Mouse (Mus musculus) intestine, embryonic 14.5 days (tissue): ENCODE measurements at regions not wholly inside any gene's neighbourhood (a gene's known extent, or its start where the extent isn't known, plus 50 kb on each side); places are given as distances from the start of the nearest gene placed in this dataset.

ENCODE experiments used
- ATAC-seq: fragments of 200-750 bp; cut with Nextera tagmentation; replicated peaks from 2 replicates; pipeline ENCODE4 v1.8.0; 2017; ENCODE audit warnings: low read depth, moderate number of reproducible peaks, moderate TSS enrichment, moderate library complexity; ENCODE audit not compliant: low FRiP score, low TSS enrichment
- DNase-seq: peaks from one replicate; pipeline ENCODE4 v3.0.0-alpha.2; 2018; ENCODE audit warnings: low spot score
- H3K27ac ChIP-seq: fragments of 300-500 bp; sonication (generic); 2 replicates; pipeline ENCODE4 v1.5.1; 2014; ENCODE audit warnings: low read depth, mild to moderate bottlenecking, control low read depth
- H3K27me3 ChIP-seq: fragments of 300-500 bp; sonication (generic); replicated peaks from 2 replicates; pipeline ENCODE4 v1.6.1; 2014; ENCODE audit warnings: low read length, control low read depth; ENCODE audit not compliant: control insufficient read depth, insufficient read depth
- H3K36me3 ChIP-seq: fragments of 300-500 bp; sonication (generic); 2 replicates; pipeline ENCODE4 v1.6.1; 2014; ENCODE audit warnings: low read length, control low read depth; ENCODE audit not compliant: control insufficient read depth, insufficient read depth
- H3K4me1 ChIP-seq: fragments of 300-500 bp; sonication (generic); replicated peaks from 2 replicates; pipeline ENCODE4 v1.6.1; 2014; ENCODE audit warnings: low read length, control low read depth, mixed read lengths; ENCODE audit not compliant: control insufficient read depth, insufficient read depth
- H3K4me2 ChIP-seq: fragments of 300-500 bp; sonication (generic); 2 replicates; pipeline ENCODE4 v1.6.1; 2014; ENCODE audit warnings: low read length
- H3K4me3 ChIP-seq: fragments of 300-500 bp; sonication (generic); 2 replicates; pipeline ENCODE4 v1.5.1; 2014; ENCODE audit warnings: low read depth, low read length, control low read depth, mixed read lengths
- H3K9ac ChIP-seq: fragments of 300-500 bp; sonication (generic); 2 replicates; pipeline ENCODE4 v1.6.1; 2014; ENCODE audit warnings: mild to moderate bottlenecking, low read length
- H3K9me3 ChIP-seq: fragments of 300-500 bp; sonication (generic); 2 replicates; pipeline ENCODE4 v1.6.1; 2016; ENCODE audit warnings: low read length, control low read depth; ENCODE audit not compliant: control insufficient read depth
- WGBS: fragments of 180-500 bp; shearing (Covaris S2); extraction: QIAGEN DNeasy Blood & Tissue Kit; methylation state at CpG from one replicate; pipeline ENCODE4 v1.1.7; 2014; 5-methylcytosine and 5-hydroxymethylcytosine counted together

DNA sequence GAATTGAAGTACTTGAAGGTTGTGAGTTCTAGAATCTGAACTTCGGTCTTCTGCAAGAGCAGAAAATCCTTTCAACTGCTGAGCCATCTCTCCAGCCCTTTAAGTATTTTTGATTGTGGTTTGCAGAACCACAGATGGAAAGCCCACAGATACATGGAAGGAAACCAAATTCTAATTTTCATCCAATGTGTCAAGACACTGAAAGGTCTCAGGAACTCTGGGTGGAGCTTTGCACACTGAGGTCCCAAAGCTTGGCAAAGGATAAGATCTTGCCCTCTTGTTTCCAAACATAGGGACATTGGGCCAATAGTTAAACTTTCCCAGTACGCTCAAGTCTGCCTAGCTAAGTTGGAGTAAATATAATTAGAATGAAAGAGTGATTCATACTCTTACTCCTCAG, 102.6 kb upstream of the Ado start:
- peaks cover 3% of the 10 kb centered on the region; the same call in 1 of the 2 replicates for H3K4me1 ChIP-seq
- H3K4me3 ChIP-seq, result no peak overlapping the region
- no peaks in the 10 kb centered on the region for H3K36me3 ChIP-seq
- H3K4me2 ChIP-seq, result no peak overlapping the region
- no peaks in the 10 kb centered on the region for H3K9me3 ChIP-seq
- DNase-seq, result no peak
- ATAC-seq, result no peak
- WGBS, result 89% methylated on average over 2 of the region's 2 CpGs
- no peaks in the 10 kb centered on the region for H3K27me3 ChIP-seq
- H3K9ac ChIP-seq, result no peak overlapping the region
- no peak overlapping the region for H3K27ac ChIP-seq

DNA sequence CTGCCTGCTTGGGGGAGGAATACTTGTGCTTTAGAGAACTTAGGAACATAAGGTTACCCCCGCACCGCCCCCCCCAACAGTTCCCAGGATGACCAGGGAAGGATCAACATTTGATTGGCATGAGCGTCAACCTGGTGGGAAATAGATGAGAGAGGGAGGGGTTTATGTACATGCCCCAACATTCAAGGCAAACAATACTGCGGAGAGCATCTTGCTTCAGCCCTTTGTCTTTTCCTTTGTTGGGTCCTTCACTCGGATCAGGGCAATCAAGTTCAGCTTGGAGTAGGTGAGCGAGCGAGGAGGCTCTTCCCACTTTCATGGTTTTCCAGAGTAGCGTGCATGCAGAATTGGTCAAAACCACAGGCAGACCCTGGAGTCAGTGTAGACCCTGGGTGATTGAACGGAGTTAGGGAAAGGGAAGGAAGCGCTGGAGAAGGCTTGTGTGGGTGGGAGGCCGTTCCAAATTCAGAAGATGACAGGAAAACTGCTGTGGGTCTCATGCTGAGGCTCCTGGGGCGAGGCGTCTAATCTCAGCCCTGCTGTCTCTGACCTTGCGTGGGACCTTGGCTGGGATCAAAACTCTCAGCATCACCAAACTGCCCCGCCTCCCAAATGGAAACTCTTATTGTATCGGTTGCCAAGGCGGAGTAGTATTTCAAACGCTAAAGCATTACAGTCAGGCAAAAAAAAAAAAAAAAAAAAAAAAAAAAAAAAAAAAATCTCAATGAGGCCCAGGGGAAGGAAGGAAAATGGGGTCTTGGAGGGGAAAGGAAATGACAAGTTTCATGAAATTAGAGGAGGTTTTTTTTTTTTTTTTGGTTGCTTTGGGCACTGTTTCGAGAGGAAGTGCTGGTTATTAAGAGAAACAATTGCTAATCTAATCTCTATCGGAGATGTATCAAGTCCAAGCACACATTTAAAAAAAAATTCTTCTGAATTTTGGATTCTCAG, 99.3 kb upstream of the Ado start:
- DNase-seq (no peak), ATAC-seq (no peak)
- H3K27ac ChIP-seq, result no peak overlapping the region
- no peaks in the 10 kb centered on the region for H3K27me3 ChIP-seq
- no peak overlapping the region for H3K9ac ChIP-seq
- H3K4me1 ChIP-seq, result peaks cover 3% of the 10 kb centered on the region; the same call in 1 of the 2 replicates
- H3K4me2 ChIP-seq, result peak overlapping the region; percentile 45
- H3K36me3 ChIP-seq, result no peaks in the 10 kb centered on the region
- no peaks in the 10 kb centered on the region for H3K9me3 ChIP-seq
- 32% methylated on average over 20 of the region's 20 CpGs for WGBS
- H3K4me3 ChIP-seq, result no peak overlapping the region

DNA sequence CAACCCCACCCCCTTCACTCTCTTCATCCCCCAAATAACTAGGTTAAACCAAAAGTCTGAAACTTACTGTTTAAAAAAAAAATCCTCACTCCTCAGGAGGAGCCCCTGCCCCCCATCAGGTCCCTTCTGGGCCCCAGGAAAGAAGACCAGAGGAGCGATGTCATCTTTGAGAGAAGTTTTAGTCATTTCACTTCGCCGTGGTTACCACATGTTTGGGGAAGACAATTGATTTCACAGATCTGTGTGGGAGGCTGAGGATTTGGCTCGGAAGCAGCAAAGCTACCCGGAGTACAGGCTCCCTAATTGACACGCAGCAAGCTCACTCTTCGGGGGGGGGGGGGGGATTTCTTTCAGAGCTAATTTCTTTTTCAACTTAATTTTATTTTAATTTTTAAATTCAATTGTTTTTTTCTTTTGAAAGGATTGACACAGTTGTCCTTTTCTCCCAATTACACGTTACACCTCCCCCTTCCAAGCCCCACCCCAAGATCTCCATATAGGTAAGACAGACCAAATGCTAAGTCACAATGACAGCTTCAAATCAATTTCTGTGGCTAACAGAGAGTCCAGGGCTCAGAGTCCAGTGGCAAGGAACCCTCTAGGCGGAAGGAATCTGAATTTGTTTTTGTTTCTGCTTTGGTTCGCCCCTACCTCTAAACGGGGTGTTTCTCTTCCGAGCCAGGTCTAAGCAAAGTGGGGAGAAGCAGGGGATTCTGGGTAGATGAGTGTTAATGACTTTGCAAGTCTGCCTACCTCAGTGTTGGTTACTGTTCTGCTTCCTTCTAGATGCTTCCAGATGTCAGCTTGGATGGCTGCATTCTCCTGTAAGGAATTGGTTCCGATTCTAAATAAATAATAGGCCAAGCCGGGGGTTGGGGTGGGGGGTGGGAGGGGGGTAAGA, 98.2 kb upstream of the Ado start:
- peak overlapping the region; percentile 45 for H3K4me2 ChIP-seq
- H3K9ac ChIP-seq, result no peak overlapping the region
- no peaks in the 10 kb centered on the region for H3K27me3 ChIP-seq
- H3K4me3 ChIP-seq, result 0 out of 2 replicates have a peak overlapping the region, but pooled peaks have one; percentile 10
- ATAC-seq (no peak), DNase-seq (no peak)
- H3K36me3 ChIP-seq, result no peaks in the 10 kb centered on the region
- no peaks in the 10 kb centered on the region for H3K9me3 ChIP-seq
- peaks cover 3% of the 10 kb centered on the region; the same call in 1 of the 2 replicates for H3K4me1 ChIP-seq
- no peak overlapping the region for H3K27ac ChIP-seq
- WGBS, result 13% methylated on average over 14 of the region's 14 CpGs

DNA sequence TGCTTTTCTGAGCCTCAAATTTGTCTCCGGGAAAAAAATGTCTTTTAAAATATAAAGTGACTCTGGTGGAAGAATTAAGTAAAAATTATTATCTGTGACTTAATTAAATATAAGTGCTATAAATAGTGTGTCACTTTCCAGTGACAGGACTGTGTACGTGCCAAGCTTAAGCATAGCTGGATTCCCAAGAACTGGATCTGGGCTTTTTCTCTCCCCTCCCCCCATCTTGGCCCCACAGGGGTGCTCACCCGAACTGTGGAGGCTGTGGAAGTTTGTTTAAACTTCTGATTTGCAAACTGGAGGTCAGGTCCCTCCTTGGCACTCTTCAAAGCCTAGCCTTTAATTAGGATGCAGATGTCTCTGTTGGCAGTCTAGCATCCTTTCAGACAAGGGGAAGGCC, 97.1 kb upstream of the Ado start:
- Histone ChIP-seq H3K4me2 (no peak overlapping the region), H3K36me3 (no peaks in the 10 kb centered on the region), H3K9ac (no peak overlapping the region), H3K27me3 (no peaks in the 10 kb centered on the region), H3K4me3 (no peak overlapping the region), H3K4me1 (peaks cover 3% of the 10 kb centered on the region; the same call in 1 of the 2 replicates), H3K9me3 (no peaks in the 10 kb centered on the region), H3K27ac (no peak overlapping the region)
- 48% methylated on average over 3 of the region's 3 CpGs for WGBS
- no peak for DNase-seq
- no peak for ATAC-seq

DNA sequence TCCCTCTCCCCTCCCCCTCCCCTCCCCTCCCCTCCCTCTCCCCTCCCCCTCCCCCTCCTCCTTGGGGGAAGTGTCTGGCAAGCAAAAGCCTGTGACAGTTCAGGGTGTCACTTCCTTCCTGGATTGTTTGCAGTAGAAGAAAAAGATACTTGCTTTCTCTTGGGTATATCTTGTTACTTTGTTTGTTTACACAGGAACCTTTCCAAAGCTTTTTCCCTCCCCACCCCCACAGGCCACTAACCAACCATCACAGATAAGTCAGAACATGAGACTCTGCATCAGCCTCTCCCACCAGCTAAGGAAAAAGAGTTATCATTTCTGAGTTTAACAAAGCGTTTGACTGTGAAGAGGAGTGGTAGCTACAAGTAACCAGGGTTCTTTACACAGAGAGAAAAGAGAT, 95.5 kb upstream of the Ado start:
- Histone ChIP-seq H3K4me3 (no peak overlapping the region), H3K9me3 (no peaks in the 10 kb centered on the region), H3K4me1 (peaks cover 3% of the 10 kb centered on the region; the same call in 1 of the 2 replicates), H3K27ac (no peak overlapping the region), H3K27me3 (no peaks in the 10 kb centered on the region), H3K4me2 (no peak overlapping the region), H3K9ac (no peak overlapping the region), H3K36me3 (no peaks in the 10 kb centered on the region)
- no peak for DNase-seq
- WGBS, result 43% methylated on average over 1 of the region's 1 CpGs
- ATAC-seq, result no peak

DNA sequence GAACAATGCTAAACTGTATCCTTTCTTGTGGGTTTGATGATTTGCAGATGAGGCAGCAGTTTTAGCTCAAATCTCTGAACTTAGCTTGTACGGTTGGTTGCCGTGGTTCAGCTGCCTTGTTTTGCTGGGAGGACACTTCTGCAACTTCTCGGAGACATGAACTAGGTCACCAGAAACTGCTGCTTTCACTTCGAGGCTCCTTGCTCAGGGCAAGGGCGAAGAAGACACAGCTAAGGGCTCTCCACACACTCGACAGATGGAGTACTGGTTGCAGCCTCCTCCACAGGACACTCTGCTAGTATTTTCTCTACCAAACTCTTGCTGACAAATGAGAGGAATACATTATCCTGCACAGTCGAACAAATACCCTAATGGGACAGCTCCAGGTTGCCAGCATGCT, 94.9 kb upstream of the Ado start:
- Histone ChIP-seq H3K27me3 (no peaks in the 10 kb centered on the region), H3K27ac (no peak overlapping the region), H3K9me3 (no peaks in the 10 kb centered on the region), H3K36me3 (no peaks in the 10 kb centered on the region), H3K4me2 (no peak overlapping the region), H3K4me3 (no peak overlapping the region), H3K9ac (no peak overlapping the region), H3K4me1 (peaks cover 3% of the 10 kb centered on the region; the same call in 1 of the 2 replicates)
- WGBS, result 34% methylated on average over 7 of the region's 7 CpGs
- DNase-seq (no peak), ATAC-seq (no peak)

DNA sequence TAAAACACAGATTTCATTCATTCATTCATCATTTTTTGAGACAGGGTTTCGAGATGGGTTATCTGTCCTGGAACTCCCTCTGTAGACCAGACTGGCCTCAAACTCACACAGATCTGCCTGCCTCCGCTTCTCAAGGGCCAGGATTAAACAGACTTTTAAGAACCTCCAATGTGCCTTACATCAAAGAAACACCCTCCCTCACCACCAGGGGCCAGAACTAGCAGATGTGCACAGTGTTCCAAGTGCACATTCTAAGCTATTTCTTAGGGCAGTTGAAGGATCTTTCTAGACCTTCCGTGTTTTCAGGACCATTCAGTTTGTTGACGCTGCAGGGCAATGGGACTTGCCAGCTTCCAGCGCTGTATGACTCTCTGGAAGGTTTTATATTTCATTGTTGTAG, 88.6 kb upstream of the Ado start:
- H3K27me3 ChIP-seq, result no peaks in the 10 kb centered on the region
- H3K4me1 ChIP-seq, result no peaks in the 10 kb centered on the region
- H3K36me3 ChIP-seq, result no peaks in the 10 kb centered on the region
- no peak for DNase-seq
- no peak overlapping the region for H3K4me2 ChIP-seq
- no peak overlapping the region for H3K4me3 ChIP-seq
- no peaks in the 10 kb centered on the region for H3K9me3 ChIP-seq
- no peak for ATAC-seq
- 57% methylated on average over 5 of the region's 5 CpGs for WGBS
- H3K27ac ChIP-seq, result no peak overlapping the region
- no peak overlapping the region for H3K9ac ChIP-seq

DNA sequence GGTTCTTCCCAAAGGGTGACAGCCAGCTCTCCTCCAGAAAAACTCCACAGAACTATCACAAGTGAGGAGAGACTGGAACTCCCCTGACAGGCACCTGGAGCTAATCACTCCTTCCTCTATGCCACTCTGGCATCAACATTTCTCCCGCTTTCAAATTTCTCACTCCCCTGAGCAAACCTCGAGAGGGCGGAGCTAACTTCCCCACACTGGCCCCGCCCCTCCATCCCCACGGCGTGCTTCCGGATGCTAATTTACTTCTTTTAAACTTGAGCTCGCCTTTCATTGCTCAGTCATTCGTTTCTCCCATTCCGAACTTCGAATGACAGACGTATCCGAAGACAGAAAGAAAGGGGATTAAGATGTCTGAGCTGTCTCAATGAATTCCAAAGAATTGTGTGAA, 87.8 kb upstream of the Ado start:
- no peak for ATAC-seq
- Histone ChIP-seq H3K4me1 (no peaks in the 10 kb centered on the region), H3K36me3 (no peaks in the 10 kb centered on the region), H3K4me3 (peak overlapping the region; percentile 8), H3K4me2 (peak overlapping the region; percentile 47), H3K27ac (no peak overlapping the region), H3K27me3 (no peaks in the 10 kb centered on the region), H3K9ac (no peak overlapping the region; the same call in 1 of the 2 replicates), H3K9me3 (no peaks in the 10 kb centered on the region)
- no peak for DNase-seq
- WGBS, result 4% methylated on average over 13 of the region's 13 CpGs
